Mouse (Mus musculus): ENCODE measurements around the gene Sumo1.

DNA sequence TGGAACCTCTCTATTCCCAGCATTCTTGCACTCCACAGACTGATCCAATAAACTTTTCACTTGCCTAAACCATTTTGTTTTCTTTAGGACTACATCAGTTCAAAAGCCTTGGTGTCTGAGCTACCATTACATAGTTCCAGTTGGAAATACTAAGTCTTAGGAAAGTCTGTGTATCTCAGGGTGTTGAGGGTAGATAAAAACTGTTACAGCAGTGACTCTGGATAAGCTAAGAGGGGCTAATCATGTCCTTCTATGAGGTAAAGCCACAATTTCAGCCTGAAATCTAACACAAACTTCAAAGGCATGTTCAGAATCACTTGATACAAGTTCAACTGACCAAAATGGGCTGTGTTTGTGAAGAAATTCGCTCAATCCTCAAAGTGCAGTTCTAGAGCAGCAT, 34.3 kb downstream of the Sumo1 start:
- TF ChIP-seq CTCF (IDR thresholded peaks at IDR 0.05; ENCODE audit: borderline replicate concordance, insufficient read depth, low read depth, low read length) (no peak), POLR2A (IDR thresholded peaks at IDR 0.05; ENCODE audit: borderline replicate concordance, insufficient read depth, low read length) (no peak)
